Mouse (Mus musculus) midbrain, embryonic 11.5 days (tissue): Measurements from ENCODE around the gene Adgre5. TPM values are rescaled to one million over a fixed set of nuclear protein-coding genes. Genes with fewer than 3 reads are reported as not detected.

Source experiments
- ATAC-seq: fragments of 200-750 bp; cut with Nextera tagmentation; 2 replicates; pipeline ENCODE4 v1.8.0; 2017; ENCODE audit warnings: moderate TSS enrichment, moderate library complexity; ENCODE audit not compliant: low FRiP score
- DNase-seq: peaks from one replicate; pipeline ENCODE4 v3.0.0; 2015; ENCODE audit warnings: low spot score; ENCODE audit errors: missing footprints
- H3K27ac ChIP-seq: fragments of 300-500 bp; sonication (generic); 2 replicates; pipeline ENCODE4 v1.5.1; 2014; ENCODE audit warnings: low read depth, low read length
- H3K27me3 ChIP-seq: fragments of 300-500 bp; sonication (generic); 2 replicates; pipeline ENCODE4 v1.6.1; 2014; ENCODE audit warnings: mild to moderate bottlenecking, low read length, moderate library complexity, mixed read lengths; ENCODE audit not compliant: control insufficient read depth, insufficient read depth
- H3K36me3 ChIP-seq: fragments of 300-500 bp; sonication (generic); 2 replicates; pipeline ENCODE4 v1.6.1; 2014; ENCODE audit warnings: mild to moderate bottlenecking, low read length, moderate library complexity, mixed read lengths; ENCODE audit not compliant: control insufficient read depth, insufficient read depth
- H3K4me1 ChIP-seq: fragments of 300-500 bp; sonication (generic); 2 replicates; pipeline ENCODE4 v1.6.1; 2014; ENCODE audit warnings: low read length; ENCODE audit not compliant: control insufficient read depth, insufficient read depth
- H3K4me2 ChIP-seq: fragments of 300-500 bp; sonication (generic); 2 replicates; pipeline ENCODE4 v1.6.1; 2014; ENCODE audit warnings: mild to moderate bottlenecking, moderate library complexity
- H3K4me3 ChIP-seq: fragments of 300-500 bp; sonication (generic); 2 replicates; pipeline ENCODE4 v1.5.1; 2014; ENCODE audit warnings: low read depth, low read length
- H3K9ac ChIP-seq: fragments of 300-500 bp; sonication (generic); 2 replicates; pipeline ENCODE4 v1.6.1; 2014; ENCODE audit warnings: low read length
- H3K9me3 ChIP-seq: fragments of 300-500 bp; sonication (generic); 2 replicates; pipeline ENCODE4 v1.6.1; 2016; ENCODE audit warnings: low read length; ENCODE audit not compliant: control insufficient read depth
- WGBS: fragments of 180-500 bp; shearing (Covaris S2); extraction: QIAGEN DNeasy Blood & Tissue Kit; methylation state at CpG from one replicate; pipeline ENCODE4 v1.1.7; 2014; 5-methylcytosine and 5-hydroxymethylcytosine counted together
- polyA plus RNA-seq: library from polyadenylated mRNA; unstranded; fragments of >200 nt; fragmentation: Nextera tagmentation; extraction: Ambion mirVana; gene quantifications from 2 replicates; pipeline ENCODE4 v1.2.1, GENCODE M21; 2014

Gene Adgre5
- 10.9 and 12.8 TPM in 2 replicates for polyA plus RNA-seq

- WGBS = 1% methylated on average over 44 of the region's 56 CpGs
- Histone ChIP-seq H3K36me3 (no peaks in the 10 kb centered on the region), H3K9me3 (no peaks in the 10 kb centered on the region), H3K4me2 (peak within 1 kb of the TSS; percentile 67), H3K27me3 (peaks cover 28% of the 10 kb centered on the region), H3K27ac (no peak within 1 kb of the TSS), H3K9ac (peak within 1 kb of the TSS; percentile 68), H3K4me1 (peaks cover 4% of the 10 kb centered on the region; the same call in 1 of the 2 replicates), H3K4me3 (peak within 1 kb of the TSS; percentile 44)
- DNase-seq (peak; percentile 93), ATAC-seq (peak; percentile 59)
These were observed at the start of gene Adgre5 for GRCm38 (mm10) chr8:83740976-83741741. Adgre5 (minus strand) TSS chr8:83741326.

GRCm38 (mm10) chr8:83789826-83790225 is 48.7 kb upstream of the Adgre5 start:
- ATAC-seq (no peak), DNase-seq (no peak)
- Histone ChIP-seq H3K27me3 (no peaks in the 10 kb centered on the region), H3K9ac (no peak overlapping the region), H3K9me3 (no peaks in the 10 kb centered on the region), H3K4me1 (no peaks in the 10 kb centered on the region; the same call in 1 of the 2 replicates), H3K36me3 (no peaks in the 10 kb centered on the region), H3K4me2 (no peak overlapping the region), H3K4me3 (no peak overlapping the region), H3K27ac (no peak overlapping the region)
- WGBS = 78% methylated on average over 4 of the region's 4 CpGs

GRCm38 (mm10) chr8:83785046-83785445 is 43.9 kb upstream of the Adgre5 start:
- Histone ChIP-seq H3K4me2 (no peak overlapping the region), H3K9me3 (no peaks in the 10 kb centered on the region), H3K36me3 (no peaks in the 10 kb centered on the region), H3K27ac (no peak overlapping the region), H3K9ac (0 out of 2 replicates have a peak overlapping the region, but pooled peaks have one; percentile 4), H3K27me3 (no peaks in the 10 kb centered on the region), H3K4me3 (no peak overlapping the region), H3K4me1 (peaks cover 2% of the 10 kb centered on the region; the same call in 1 of the 2 replicates)
- ATAC-seq = no peak
- WGBS = 80% methylated on average over 10 of the region's 10 CpGs
- DNase-seq = no peak

- H3K27me3 ChIP-seq = no peaks in the 10 kb centered on the region
- H3K36me3 ChIP-seq = no peaks in the 10 kb centered on the region
- H3K4me2 ChIP-seq = peak overlapping the region; percentile 25; the same call in 1 of the 2 replicates
- H3K4me3 ChIP-seq = no peak overlapping the region
- H3K9ac ChIP-seq = no peak overlapping the region
- peaks cover 2% of the 10 kb centered on the region; the same call in 1 of the 2 replicates for H3K4me1 ChIP-seq
- peak; percentile 96 for DNase-seq
- no peaks in the 10 kb centered on the region for H3K9me3 ChIP-seq
- H3K27ac ChIP-seq = no peak overlapping the region
- peak; percentile 83 for ATAC-seq
- WGBS = 15% methylated on average over 28 of the region's 28 CpGs
These were observed 41.9 kb upstream of the Adgre5 start for GRCm38 (mm10) chr8:83782832-83783558.

- 64% methylated on average over 5 of the region's 5 CpGs for WGBS
- Histone ChIP-seq H3K36me3 (no peaks in the 10 kb centered on the region), H3K4me1 (peaks cover 2% of the 10 kb centered on the region; the same call in 1 of the 2 replicates), H3K4me2 (no peak overlapping the region), H3K27ac (no peak overlapping the region), H3K4me3 (no peak overlapping the region), H3K9ac (no peak overlapping the region), H3K27me3 (no peaks in the 10 kb centered on the region), H3K9me3 (no peaks in the 10 kb centered on the region)
- ATAC-seq = no peak
- no peak for DNase-seq
These were observed 38.5 kb upstream of the Adgre5 start for GRCm38 (mm10) chr8:83779610-83780009.

GRCm38 (mm10) chr8:83778051-83778450 is 36.9 kb upstream of the Adgre5 start:
- no peak for ATAC-seq
- DNase-seq = no peak
- Histone ChIP-seq H3K4me2 (no peak overlapping the region), H3K27ac (no peak overlapping the region), H3K27me3 (no peaks in the 10 kb centered on the region), H3K9ac (no peak overlapping the region), H3K36me3 (no peaks in the 10 kb centered on the region), H3K4me3 (no peak overlapping the region), H3K9me3 (no peaks in the 10 kb centered on the region), H3K4me1 (peaks cover 2% of the 10 kb centered on the region; the same call in 1 of the 2 replicates)
- WGBS = 78% methylated on average over 3 of the region's 3 CpGs

GRCm38 (mm10) chr8:83776632-83777031 is 35.5 kb upstream of the Adgre5 start:
- Histone ChIP-seq H3K36me3 (no peaks in the 10 kb centered on the region), H3K4me1 (peaks cover 2% of the 10 kb centered on the region), H3K4me2 (no peak overlapping the region), H3K27ac (no peak overlapping the region), H3K27me3 (no peaks in the 10 kb centered on the region), H3K9ac (no peak overlapping the region), H3K4me3 (no peak overlapping the region), H3K9me3 (no peaks in the 10 kb centered on the region)
- ATAC-seq (no peak), DNase-seq (no peak)
- WGBS = 54% methylated on average over 4 of the region's 4 CpGs

GRCm38 (mm10) chr8:83774221-83774620 is 33.1 kb upstream of the Adgre5 start:
- Histone ChIP-seq H3K9ac (no peak overlapping the region), H3K9me3 (no peaks in the 10 kb centered on the region), H3K4me3 (no peak overlapping the region), H3K4me1 (peaks cover 2% of the 10 kb centered on the region), H3K27ac (no peak overlapping the region), H3K27me3 (no peaks in the 10 kb centered on the region), H3K36me3 (no peaks in the 10 kb centered on the region), H3K4me2 (no peak overlapping the region)
- 94% methylated on average over 2 of the region's 2 CpGs for WGBS
- DNase-seq (no peak), ATAC-seq (no peak)

- Histone ChIP-seq H3K4me2 (peak overlapping the region; percentile 52; the same call in 1 of the 2 replicates), H3K27ac (no peak overlapping the region), H3K4me3 (no peak overlapping the region), H3K4me1 (peaks cover 2% of the 10 kb centered on the region), H3K27me3 (no peaks in the 10 kb centered on the region), H3K36me3 (no peaks in the 10 kb centered on the region), H3K9ac (peak overlapping the region; percentile 46; the same call in 1 of the 2 replicates), H3K9me3 (no peaks in the 10 kb centered on the region)
- DNase-seq (no peak), ATAC-seq (no peak)
- 49% methylated on average over 6 of the region's 6 CpGs for WGBS
These were observed 32.3 kb upstream of the Adgre5 start for GRCm38 (mm10) chr8:83773452-83773846.
